Mouse (Mus musculus) megakaryocyte, embryonic 14.5 days (primary cell): ENCODE measurements around the gene Fkbp10.

Experiments used
- FLI1 ChIP-seq: IDR thresholded peaks from 2 replicates; pipeline ENCODE4 v1.6.1; 2012; ENCODE audit warnings: low read length, inconsistent platforms, mixed read lengths
- GATA1 ChIP-seq: IDR thresholded peaks from 3 replicates; pipeline ENCODE4 v1.6.1; 2012; ENCODE audit warnings: mixed read lengths, low read length, inconsistent platforms, borderline replicate concordance

- no peak for TF ChIP-seq FLI1
- no peak for TF ChIP-seq GATA1
These were observed 1.2 kb upstream of the Fkbp10 start, which contains the start of gene P3h4 for GRCm38 (mm10) chr11:100414021-100414913.
